Mouse (Mus musculus) olfactory bulb, adult 2 months (tissue): ENCODE results near the gene Csnk1g2.
A peak's percentile ranks its signal among the peaks of the same experiment; 100 is the strongest.

Source experiments
- CTCF ChIP-seq: fragments of 200-500 bp; IDR thresholded peaks from 2 replicates; pipeline ENCODE4 v1.5.1; 2012; ENCODE audit warnings: low read depth, mild to moderate bottlenecking, low read length, moderate library complexity; ENCODE audit not compliant: insufficient read depth
- POLR2A ChIP-seq: fragments of 200-500 bp; IDR thresholded peaks from 2 replicates; pipeline ENCODE4 v1.6.1; 2012; ENCODE audit warnings: mild to moderate bottlenecking, low read depth, low read length, moderate library complexity; ENCODE audit not compliant: insufficient read depth

GRCm38 (mm10) chr10:80573944-80574343, 48.7 kb upstream of the Csnk1g2 start:
- TF ChIP-seq POLR2A (0 out of 2 replicates have a peak, but pooled peaks have one; percentile 23), CTCF (no peak)
